Mouse (Mus musculus): ENCODE measurements around the gene Gng7. TPM values are rescaled to one million over a fixed set of nuclear protein-coding genes. Genes with fewer than 3 reads are reported as not detected.

Gene Gng7
- total RNA-seq, 2 experiments from 2014 or later, result 2.3 to 2.5 TPM

DNA sequence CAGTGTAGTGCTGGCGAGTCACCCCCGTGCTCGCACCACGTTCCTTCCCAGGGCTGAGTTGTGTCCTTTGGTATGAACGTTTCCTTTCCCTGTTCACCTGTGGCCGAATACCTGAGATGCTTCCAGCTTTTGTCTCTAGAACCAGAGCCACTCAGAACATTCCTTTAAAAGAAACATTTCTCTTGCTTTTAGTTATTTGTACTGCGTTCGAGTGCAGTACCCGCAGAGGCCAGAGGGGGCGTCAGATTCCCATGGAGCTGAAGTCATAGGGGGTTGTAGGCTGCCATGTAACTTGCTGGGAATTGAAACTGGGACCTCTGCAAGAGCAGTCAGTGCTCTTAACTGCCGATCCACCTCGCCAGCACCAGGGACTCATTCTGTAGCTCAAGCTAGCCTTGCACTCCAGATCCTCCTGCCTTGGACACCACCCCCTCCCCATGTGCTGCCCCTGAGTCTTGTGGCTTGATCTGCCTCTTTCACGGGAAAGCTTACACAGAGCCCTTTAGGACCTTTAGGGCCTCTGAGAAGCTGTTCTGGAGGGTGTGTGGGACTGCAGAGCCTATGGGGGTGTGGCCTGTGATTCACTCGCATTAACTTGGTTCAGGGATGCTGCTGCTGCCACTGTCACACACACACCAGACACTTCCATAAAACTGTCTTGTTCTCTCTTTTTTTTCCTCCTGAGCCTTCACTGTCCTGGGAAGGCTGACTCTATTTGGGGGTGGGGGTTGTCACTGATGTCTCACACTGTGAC, 67.9 kb downstream of the Gng7 start:
- no peak for DNase-seq (ENCODE audit: low spot score)

- DNase-seq (ENCODE audit: low spot score), result no peak
Measured at GRCm38 (mm10) chr10:80944231-80944630, 70.5 kb downstream of the Gng7 start.

DNA sequence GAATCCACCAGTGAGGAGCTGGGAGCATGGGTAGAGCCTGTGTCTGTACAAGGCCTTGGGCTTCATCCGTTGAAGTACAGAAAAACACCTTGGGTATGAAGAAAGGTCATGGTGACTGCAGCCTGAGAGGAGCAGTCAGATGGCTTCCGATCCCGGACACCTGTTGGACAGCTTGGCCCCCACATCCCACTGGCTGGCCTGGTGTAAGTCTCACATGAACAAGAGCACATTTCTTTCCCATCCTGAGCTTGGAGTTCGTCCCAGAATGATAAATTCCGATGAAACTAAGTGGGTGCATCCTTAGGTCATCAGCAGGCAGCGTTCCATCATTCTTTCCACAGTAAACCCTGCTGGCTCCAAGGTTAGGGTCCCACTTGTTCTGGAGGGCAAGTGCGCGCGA, 71.0 kb downstream of the Gng7 start:
- no peak for DNase-seq (ENCODE audit: low spot score)

- DNase-seq (ENCODE audit: low spot score), result no peak
Measured at GRCm38 (mm10) chr10:80942919-80943318, 71.8 kb downstream of the Gng7 start.

- peak; percentile 64 for DNase-seq (ENCODE audit: low spot score)
Measured at GRCm38 (mm10) chr10:80940988-80941347, 73.8 kb downstream of the Gng7 start.

DNA sequence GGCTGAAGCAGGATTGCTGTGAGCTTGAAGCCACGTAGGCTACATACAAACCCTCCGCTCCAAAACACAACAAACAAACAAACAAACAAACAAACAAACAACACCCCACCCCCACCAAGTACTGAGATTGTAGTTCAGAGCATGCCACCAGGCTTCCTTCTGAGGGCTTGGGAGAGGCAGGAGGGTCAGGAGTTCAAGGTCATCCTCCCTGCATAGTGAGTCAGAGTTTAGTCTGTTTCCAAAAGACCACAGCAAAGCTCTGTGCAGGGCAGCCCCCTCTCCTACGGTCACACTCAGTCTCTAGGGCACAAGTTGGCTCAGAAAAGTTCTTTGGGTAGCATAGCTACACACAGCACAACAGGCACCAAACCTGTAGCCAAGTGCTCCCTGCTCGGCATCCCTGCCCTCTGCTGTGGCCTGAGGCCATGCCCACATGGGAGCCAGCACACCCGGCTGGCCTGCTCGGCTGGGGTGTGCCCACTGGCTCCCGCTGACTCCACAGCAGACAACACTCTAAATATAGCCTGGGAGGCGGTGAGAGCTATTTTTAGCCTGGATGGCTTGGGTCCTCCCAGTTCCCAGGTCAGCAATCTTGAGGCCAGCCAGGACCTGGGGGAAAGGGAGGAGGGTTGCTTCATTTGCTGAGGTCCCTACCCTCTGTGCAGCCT, 74.3 kb downstream of the Gng7 start:
- DNase-seq (ENCODE audit: low spot score), result peak; percentile 89

DNA sequence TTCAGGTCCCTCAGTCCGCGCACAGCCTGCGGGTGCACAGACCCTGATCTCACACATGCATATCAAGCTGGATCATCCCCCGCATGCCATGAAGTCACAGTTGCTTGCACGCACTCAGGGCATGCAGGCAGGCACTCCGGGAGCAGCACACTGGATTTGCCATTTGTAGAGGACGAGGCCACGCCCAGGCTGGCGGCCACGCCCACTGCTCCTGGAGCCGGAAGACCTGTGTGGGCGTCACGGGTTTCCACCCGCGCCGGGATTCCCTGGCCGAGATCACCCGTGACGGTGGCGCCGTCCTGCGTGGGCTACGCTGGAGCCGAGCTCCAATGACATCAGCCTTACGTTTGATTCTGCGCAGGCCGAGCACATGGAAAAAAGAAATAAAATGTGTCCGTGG, 75.1 kb downstream of the Gng7 start:
- DNase-seq (ENCODE audit: low spot score), result peak; percentile 77

DNA sequence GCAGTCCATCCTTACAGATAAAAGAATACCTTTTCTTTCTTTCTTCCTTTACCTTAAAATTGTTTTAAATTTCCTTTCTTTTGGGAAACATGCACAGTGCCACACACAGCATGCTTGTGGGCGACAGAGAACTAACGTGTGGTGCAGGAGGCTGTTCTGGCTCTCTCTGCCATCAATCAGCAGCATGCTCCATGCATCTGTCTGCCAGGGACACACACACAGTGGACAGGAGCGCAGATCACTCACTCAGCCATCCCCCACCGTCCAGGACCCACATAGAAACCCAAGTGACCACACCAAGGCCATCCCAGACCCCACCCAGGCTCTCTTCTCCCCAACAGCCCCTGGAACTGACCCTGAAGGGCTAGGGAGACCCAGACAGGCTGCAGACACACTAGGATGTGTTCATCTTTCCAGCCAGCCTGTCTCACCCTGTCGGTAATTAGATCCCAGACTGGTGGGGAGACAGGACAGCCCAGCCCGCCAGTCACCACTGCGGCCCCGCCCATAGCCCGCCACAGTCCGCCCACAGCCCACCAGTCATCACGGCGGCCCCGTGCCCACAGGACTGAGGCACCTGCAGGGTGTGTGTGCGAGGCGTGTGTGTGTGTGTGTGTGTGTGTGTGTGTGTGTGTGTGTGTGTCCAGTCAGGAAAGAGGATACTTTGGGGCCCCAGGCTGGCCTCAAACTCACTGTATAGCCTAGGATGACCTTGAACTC, 75.8 kb downstream of the Gng7 start:
- no peak for DNase-seq (ENCODE audit: low spot score)

- DNase-seq (ENCODE audit: low spot score), result peak; percentile 63
Measured at GRCm38 (mm10) chr10:80937646-80938045, 77.1 kb downstream of the Gng7 start.

DNA sequence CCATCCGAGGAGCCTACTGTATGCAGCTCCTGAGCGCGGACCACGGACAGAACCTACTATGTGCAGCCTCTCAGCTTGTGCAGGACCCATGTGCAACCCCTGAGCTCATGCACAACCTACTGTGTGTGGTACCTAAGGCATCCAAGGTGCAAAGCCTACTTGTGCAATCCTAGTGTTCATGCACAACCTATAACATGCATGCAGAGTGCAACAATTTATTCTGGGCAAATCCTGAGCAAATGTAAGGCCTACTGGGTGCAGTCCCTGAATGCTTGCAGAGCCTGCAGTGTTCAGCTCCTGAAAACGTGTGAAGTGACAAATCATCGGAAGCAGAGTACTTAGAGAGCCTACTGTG, 78.0 kb downstream of the Gng7 start:
- DNase-seq (ENCODE audit: low spot score), result no peak

DNA sequence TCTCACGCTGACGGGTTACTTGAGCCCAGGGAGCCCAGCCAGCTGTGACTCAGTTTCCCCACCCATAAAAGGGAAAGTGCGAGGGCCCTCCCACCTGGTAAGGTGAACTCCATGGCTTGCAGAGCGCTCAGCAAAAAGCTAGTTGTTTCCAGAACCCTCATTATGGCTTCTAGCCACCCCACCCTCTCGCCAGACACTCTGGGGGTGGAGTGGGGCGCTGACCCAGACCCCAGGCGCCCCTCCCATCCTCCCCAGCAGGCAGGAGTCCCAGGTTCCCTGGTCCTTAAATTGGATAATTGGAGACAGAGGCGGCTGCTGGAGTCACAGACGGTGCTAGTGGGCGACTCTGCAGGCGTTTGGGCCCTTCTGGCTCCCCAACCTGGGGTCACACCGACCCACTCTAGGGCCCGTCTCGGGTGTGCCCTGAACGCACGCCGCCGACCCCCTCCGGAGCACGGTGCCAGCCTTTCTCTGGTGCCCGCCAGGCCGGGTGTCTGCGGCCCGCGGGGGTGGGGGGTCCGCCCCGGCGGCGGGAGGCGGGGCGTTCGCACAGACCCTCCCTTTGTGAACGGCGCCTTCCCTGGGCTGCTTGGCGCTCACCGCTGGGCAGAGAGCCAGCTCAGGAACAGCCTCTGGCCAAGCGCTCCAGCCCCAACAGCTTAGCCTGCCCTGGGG, 78.5 kb downstream of the Gng7 start:
- DNase-seq (ENCODE audit: low spot score), result peak; percentile 59

DNA sequence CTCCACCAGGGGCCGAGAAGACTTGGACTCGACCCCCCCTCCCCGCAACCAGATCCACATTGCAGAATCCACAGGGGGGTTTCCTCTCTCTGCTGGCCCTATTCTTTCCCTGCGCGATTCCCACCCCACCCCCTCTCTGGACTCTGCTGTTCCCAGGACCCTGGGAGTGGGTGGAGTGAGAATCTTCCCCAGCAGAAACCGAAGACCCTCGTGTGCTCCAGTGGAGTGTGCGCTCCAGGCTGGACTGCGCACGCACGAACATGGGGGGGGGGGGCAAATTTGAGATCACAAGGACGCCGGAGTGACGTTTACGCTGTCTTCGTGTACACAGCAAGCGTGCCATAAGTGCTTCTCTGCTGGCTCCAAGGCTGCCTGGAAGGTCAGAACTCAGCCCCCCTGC, 79.0 kb downstream of the Gng7 start:
- DNase-seq (ENCODE audit: low spot score), result no peak

GRCm38 (mm10) chr10:80935241-80935640, 79.5 kb downstream of the Gng7 start:
- DNase-seq (ENCODE audit: low spot score), result peak; percentile 44

- DNase-seq (ENCODE audit: low spot score), result no peak
Measured at GRCm38 (mm10) chr10:80934136-80934985, 80.4 kb downstream of the Gng7 start.

GRCm38 (mm10) chr10:80933421-80933979, 81.2 kb downstream of the Gng7 start:
- peak; percentile 48 for DNase-seq (ENCODE audit: low spot score)

DNA sequence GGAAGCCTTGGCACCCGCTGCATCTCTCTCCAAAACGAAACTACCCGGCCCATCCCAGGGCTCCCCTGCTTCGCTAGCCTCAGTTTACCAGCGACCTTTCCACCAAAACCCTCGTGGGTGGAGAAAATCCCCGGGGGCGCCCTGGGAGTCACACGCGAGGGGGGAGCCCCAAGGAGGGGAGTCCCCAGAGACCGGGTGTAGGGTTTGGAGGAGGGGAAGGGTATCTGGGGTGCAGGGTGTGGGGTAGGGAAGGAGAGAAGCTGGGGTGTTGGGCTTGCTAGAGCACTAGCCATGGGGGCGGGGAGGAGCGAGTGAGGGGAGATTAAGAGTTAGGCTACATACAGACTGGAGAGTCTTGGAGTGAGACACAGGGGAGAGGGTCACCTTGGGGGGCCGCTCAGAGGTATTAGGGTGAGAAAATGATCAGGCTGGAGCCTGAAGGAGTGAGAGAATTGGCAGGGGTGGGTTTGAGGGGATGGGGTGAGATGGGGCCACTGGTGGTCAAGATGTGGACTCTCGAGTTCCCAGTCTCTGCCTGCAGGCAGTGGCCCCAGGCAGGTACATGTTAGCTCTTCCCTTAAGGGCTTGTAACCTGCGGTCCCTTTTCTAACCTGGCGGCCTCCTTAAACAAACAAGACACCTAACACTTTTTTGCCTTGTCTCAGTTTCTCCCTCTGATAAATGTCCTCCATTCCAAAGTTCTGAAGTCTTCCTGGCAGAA, 81.9 kb downstream of the Gng7 start:
- peak; percentile 28 for DNase-seq (ENCODE audit: low spot score)

GRCm38 (mm10) chr10:80932206-80932605, 82.5 kb downstream of the Gng7 start:
- DNase-seq (ENCODE audit: low spot score), result peak; percentile 44

GRCm38 (mm10) chr10:80931695-80932094, 83.0 kb downstream of the Gng7 start:
- peak; percentile 30 for DNase-seq (ENCODE audit: low spot score)

GRCm38 (mm10) chr10:80931153-80931671, 83.5 kb downstream of the Gng7 start:
- DNase-seq (ENCODE audit: low spot score), result peak; percentile 81
